Mouse (Mus musculus) embryonic facial prominence, embryonic 14.5 days (tissue): ENCODE data around the gene Nwd1. TPM values are rescaled to one million over a fixed set of nuclear protein-coding genes. Genes with fewer than 3 reads are reported as not detected.
"Not testable (repeated sequence)": the region's sequence is repeated elsewhere in the genome, so short reads cannot be mapped to it uniquely, and the experiment has no call there.

Source experiments
- ATAC-seq: fragments of 200-750 bp; cut with Nextera tagmentation; 2 replicates; pipeline ENCODE4 v1.8.0; 2017; ENCODE audit warnings: low read depth, moderate number of reproducible peaks, moderate TSS enrichment
- DNase-seq: peaks from one replicate; pipeline ENCODE4 v3.0.0-alpha.2; 2015; ENCODE audit warnings: low spot score
- H3K27ac ChIP-seq: fragments of 300-500 bp; sonication (generic); replicated peaks from 2 replicates; pipeline ENCODE4 v1.5.1; 2014; ENCODE audit warnings: low read depth, mild to moderate bottlenecking, low read length, moderate library complexity
- H3K27me3 ChIP-seq: fragments of 300-500 bp; sonication (generic); replicated peaks from 2 replicates; pipeline ENCODE4 v1.6.1; 2014; ENCODE audit warnings: low read length; ENCODE audit not compliant: control insufficient read depth, insufficient read depth
- H3K36me3 ChIP-seq: fragments of 300-500 bp; sonication (generic); 2 replicates; pipeline ENCODE4 v1.6.1; 2014; ENCODE audit warnings: low read length, mixed read lengths; ENCODE audit not compliant: control insufficient read depth, insufficient read depth
- H3K4me1 ChIP-seq: fragments of 300-500 bp; sonication (generic); 2 replicates; pipeline ENCODE4 v1.6.1; 2014; ENCODE audit warnings: antibody characterized with exemption, low read length; ENCODE audit not compliant: control insufficient read depth, insufficient read depth
- H3K4me2 ChIP-seq: fragments of 300-500 bp; sonication (generic); 2 replicates; pipeline ENCODE4 v1.6.1; 2014; ENCODE audit warnings: low read depth, mild to moderate bottlenecking, low read length, moderate library complexity, mixed read lengths
- H3K4me3 ChIP-seq: fragments of 300-500 bp; sonication (generic); 2 replicates; pipeline ENCODE4 v1.5.1; 2014; ENCODE audit warnings: low read depth, mild to moderate bottlenecking, low read length
- H3K9ac ChIP-seq: fragments of 300-500 bp; sonication (generic); 2 replicates; pipeline ENCODE4 v1.6.1; 2014; ENCODE audit warnings: low read depth, mild to moderate bottlenecking, low read length, moderate library complexity, mixed read lengths
- H3K9me3 ChIP-seq: fragments of 300-500 bp; sonication (generic); 2 replicates; pipeline ENCODE4 v1.6.1; 2016; ENCODE audit warnings: low read length; ENCODE audit not compliant: control insufficient read depth
- WGBS: fragments of 180-500 bp; shearing (Covaris S2); extraction: QIAGEN DNeasy Blood & Tissue Kit; methylation state at CpG from one replicate; pipeline ENCODE4 v1.1.7; 2014; 5-methylcytosine and 5-hydroxymethylcytosine counted together
- polyA plus RNA-seq: library from polyadenylated mRNA; unstranded; fragments of >200 nt; fragmentation: Nextera tagmentation; extraction: Ambion mirVana; gene quantifications from 2 replicates; pipeline ENCODE4 v1.2.1, GENCODE M21; 2014

The Nwd1 gene
- polyA plus RNA-seq, 1 experiment from 2014 or later: 0.29 TPM

GRCm38 (mm10) chr8:72680133-72680532, 33.6 kb downstream of the Nwd1 start:
- H3K36me3 ChIP-seq: no peaks in the 10 kb centered on the region
- 6% methylated on average over 3 of the region's 3 CpGs for WGBS
- H3K4me2 ChIP-seq: no peak overlapping the region
- H3K9ac ChIP-seq: no peak overlapping the region
- DNase-seq: peak; percentile 64
- ATAC-seq: no peak
- no peaks in the 10 kb centered on the region for H3K4me1 ChIP-seq
- H3K27ac ChIP-seq: no peak overlapping the region
- H3K4me3 ChIP-seq: no peak overlapping the region
- no peaks in the 10 kb centered on the region for H3K9me3 ChIP-seq
- no peaks in the 10 kb centered on the region for H3K27me3 ChIP-seq

- no peaks in the 10 kb centered on the region for H3K4me1 ChIP-seq
- H3K4me3 ChIP-seq: no peak overlapping the region
- H3K27ac ChIP-seq: no peak overlapping the region
- no peak for DNase-seq
- no peak overlapping the region for H3K9ac ChIP-seq
- 65% methylated on average over 4 of the region's 4 CpGs for WGBS
- no peak overlapping the region for H3K4me2 ChIP-seq
- ATAC-seq: peak; percentile 12; the same call in 1 of the 2 replicates
- H3K27me3 ChIP-seq: no peaks in the 10 kb centered on the region
- no peaks in the 10 kb centered on the region for H3K36me3 ChIP-seq
- no peaks in the 10 kb centered on the region for H3K9me3 ChIP-seq
These were observed 35.7 kb downstream of the Nwd1 start for GRCm38 (mm10) chr8:72682051-72682687.

GRCm38 (mm10) chr8:72683010-72683521, 36.6 kb downstream of the Nwd1 start:
- Histone ChIP-seq H3K4me1 (no peaks in the 10 kb centered on the region), H3K9ac (no peak overlapping the region), H3K4me3 (no peak overlapping the region), H3K36me3 (no peaks in the 10 kb centered on the region), H3K9me3 (no peaks in the 10 kb centered on the region), H3K27me3 (no peaks in the 10 kb centered on the region), H3K27ac (no peak overlapping the region), H3K4me2 (no peak overlapping the region)
- 29% methylated on average over 2 of the region's 2 CpGs for WGBS
- no peak for DNase-seq
- ATAC-seq: no peak

GRCm38 (mm10) chr8:72683572-72684099, 37.1 kb downstream of the Nwd1 start:
- not testable (repeated sequence) for ATAC-seq, H3K27me3 ChIP-seq, DNase-seq, H3K4me3 ChIP-seq, H3K4me1 ChIP-seq, H3K9me3 ChIP-seq, H3K4me2 ChIP-seq, H3K9ac ChIP-seq, H3K27ac ChIP-seq, H3K36me3 ChIP-seq
- 82% methylated on average over 5 of the region's 5 CpGs for WGBS

- Histone ChIP-seq H3K36me3 (no peaks in the 10 kb centered on the region), H3K27me3 (no peaks in the 10 kb centered on the region), H3K4me2 (no peak overlapping the region), H3K9ac (no peak overlapping the region), H3K27ac (no peak overlapping the region), H3K4me3 (no peak overlapping the region), H3K4me1 (no peaks in the 10 kb centered on the region), H3K9me3 (no peaks in the 10 kb centered on the region)
- DNase-seq: no peak
- 94% methylated on average over 2 of the region's 2 CpGs for WGBS
- peak; percentile 30; the same call in 1 of the 2 replicates for ATAC-seq
These were observed 51.9 kb downstream of the Nwd1 start for GRCm38 (mm10) chr8:72698349-72698926.

- ATAC-seq (no peak), DNase-seq (no peak)
- Histone ChIP-seq H3K27ac (no peak overlapping the region), H3K9me3 (no peaks in the 10 kb centered on the region), H3K9ac (no peak overlapping the region), H3K4me2 (no peak overlapping the region), H3K4me1 (no peaks in the 10 kb centered on the region), H3K4me3 (no peak overlapping the region), H3K27me3 (no peaks in the 10 kb centered on the region), H3K36me3 (no peaks in the 10 kb centered on the region)
- WGBS: 14% methylated on average over 6 of the region's 6 CpGs
These were observed 66.1 kb downstream of the Nwd1 start for GRCm38 (mm10) chr8:72712569-72712968.

- Histone ChIP-seq H3K4me3 (no peak overlapping the region), H3K27ac (no peak overlapping the region), H3K9ac (no peak overlapping the region), H3K4me2 (no peak overlapping the region), H3K4me1 (no peaks in the 10 kb centered on the region), H3K27me3 (no peaks in the 10 kb centered on the region), H3K9me3 (no peaks in the 10 kb centered on the region), H3K36me3 (no peaks in the 10 kb centered on the region)
- DNase-seq (no peak), ATAC-seq (no peak)
- WGBS: 84% methylated on average over 5 of the region's 5 CpGs
These were observed 70.1 kb downstream of the Nwd1 start for GRCm38 (mm10) chr8:72716594-72716993.

GRCm38 (mm10) chr8:72720541-72720940, 74.0 kb downstream of the Nwd1 start:
- ATAC-seq (no peak), DNase-seq (no peak)
- Histone ChIP-seq H3K9ac (no peak overlapping the region), H3K27me3 (no peaks in the 10 kb centered on the region), H3K27ac (no peak overlapping the region), H3K4me2 (no peak overlapping the region), H3K9me3 (no peaks in the 10 kb centered on the region), H3K4me1 (peaks cover 8% of the 10 kb centered on the region), H3K36me3 (peaks cover 7% of the 10 kb centered on the region), H3K4me3 (no peak overlapping the region)
- 13% methylated on average over 1 of the region's 1 CpGs for WGBS
